Mouse (Mus musculus): ENCODE results near the gene Rpap1. TPM values are rescaled to one million over a fixed set of nuclear protein-coding genes. Genes with fewer than 3 reads are reported as not detected.
"Not testable (repeated sequence)": the region's sequence is repeated elsewhere in the genome, so short reads cannot be mapped to it uniquely, and the experiment has no call there.

Gene Rpap1
- total RNA-seq, 1 experiment from 2014 or later: 26.8 TPM

DNA sequence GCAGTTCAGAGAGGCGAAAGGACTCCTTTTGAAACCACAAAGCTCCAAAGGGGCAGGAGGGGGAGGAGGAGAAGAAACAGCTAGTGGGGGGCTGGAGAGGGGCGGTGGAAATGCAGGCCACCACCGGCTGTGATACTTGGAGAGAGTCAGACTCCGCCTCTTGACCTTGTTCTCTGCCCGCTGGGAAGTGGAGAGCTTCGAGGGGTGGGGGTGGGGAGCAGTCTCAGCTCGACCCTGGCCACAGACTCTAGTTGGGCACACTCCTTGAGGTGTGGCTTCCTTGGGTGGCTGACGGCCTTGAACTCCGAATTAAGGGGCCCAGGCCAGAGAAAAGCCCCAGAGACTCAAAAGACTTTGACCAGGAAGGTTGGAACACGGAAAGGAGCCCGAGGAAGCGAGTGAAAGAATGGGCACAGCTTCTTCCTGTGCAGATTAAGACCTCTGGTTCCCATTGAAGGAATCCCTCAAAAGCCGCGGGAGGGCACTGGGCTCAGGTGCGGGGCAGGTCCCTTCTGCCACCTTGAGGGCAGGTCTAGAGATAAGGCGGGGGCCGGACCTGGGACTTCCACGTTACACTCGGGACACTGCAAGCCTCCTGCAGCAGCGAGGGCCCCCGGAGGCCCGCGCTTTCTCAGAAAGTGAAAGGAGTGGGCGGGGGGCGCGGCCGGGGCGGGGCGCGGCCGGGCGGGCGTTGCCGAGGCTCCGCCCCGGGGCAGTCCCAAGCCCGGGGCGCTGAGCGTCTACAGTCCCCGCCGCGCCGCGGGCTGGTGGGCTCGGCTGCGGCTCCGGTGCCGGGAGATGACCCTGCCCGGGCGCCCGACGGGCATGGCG is 45.5 kb downstream of the Rpap1 start, which contains the start of gene Itpka:
Itpka (plus strand) TSS at position 757 of the 831 bp plus-strand sequence.
- peak; percentile 70 for DNase-seq

DNA sequence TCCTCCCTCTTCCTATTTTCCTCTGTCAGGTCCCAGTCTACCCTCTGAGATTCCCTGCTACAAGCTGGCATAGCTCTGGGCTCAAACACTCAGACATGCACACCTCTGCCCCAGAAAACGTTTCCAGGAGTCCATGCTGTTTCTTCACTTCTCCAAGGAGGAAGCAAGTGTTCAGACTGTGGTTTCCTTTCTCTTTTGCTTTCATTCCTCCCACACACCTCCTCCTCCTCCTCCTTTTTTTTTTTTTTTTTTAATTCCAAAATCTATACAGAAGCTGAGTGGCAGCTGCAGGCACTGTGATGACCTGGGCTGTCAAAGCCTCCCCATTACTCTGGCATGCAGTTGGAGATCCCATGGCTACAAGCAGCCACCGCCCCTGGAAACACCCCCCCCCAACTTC is 46.8 kb downstream of the Rpap1 start:
- DNase-seq: no peak

DNA sequence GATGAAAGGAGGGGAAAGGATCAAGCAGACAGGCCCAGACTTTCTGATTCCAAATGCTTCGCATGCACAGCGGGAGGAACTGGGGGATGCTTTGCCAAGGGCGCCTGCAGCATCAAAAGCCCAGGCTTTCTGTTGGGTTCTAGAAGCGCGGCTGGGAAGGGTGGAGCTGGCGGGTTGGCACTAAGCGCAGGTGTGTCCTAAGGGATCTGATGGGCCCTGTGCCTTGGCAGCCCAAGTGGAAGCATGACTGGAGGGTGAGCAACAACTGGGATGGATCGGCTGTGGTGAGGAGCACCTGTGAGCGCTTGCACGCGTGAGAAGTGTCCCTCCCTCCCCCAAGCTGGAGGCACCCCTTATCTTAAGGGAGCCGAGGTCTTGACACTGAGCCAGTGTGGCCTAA is 50.2 kb downstream of the Rpap1 start:
- DNase-seq: no peak

DNA sequence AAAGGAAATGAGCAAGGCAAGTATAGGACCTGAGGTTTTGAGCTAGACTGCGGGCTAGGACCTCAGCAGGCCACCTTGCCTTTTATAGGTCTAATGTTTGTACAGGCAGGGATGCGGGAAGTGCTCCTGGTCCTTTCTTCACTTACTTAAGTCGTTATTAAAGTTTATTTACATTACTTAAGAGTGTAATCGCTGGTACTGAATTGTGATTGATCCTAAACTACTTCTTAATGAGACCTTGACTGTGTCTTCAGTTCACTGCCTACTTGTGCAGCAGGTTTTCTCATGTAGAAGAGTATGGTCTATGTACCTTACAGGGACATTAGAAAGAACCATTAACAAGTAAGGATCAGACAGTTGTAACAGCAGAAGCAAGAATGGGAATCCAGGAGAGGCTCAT is 56.6 kb downstream of the Rpap1 start:
- no peak for DNase-seq

GRCm38 (mm10) chr2:119727762-119728416 is 59.4 kb downstream of the Rpap1 start:
- DNase-seq: no peak

- DNase-seq: no peak
Measured at GRCm38 (mm10) chr2:119721070-119721469, 66.3 kb downstream of the Rpap1 start.

- not testable (repeated sequence) for DNase-seq
Measured at GRCm38 (mm10) chr2:119715868-119716267, 71.5 kb downstream of the Rpap1 start.

Other genes with a start within 250 kb of the Rpap1 start
- gene Exd1, start 239.9 kb downstream of the Rpap1 start, total RNA-seq (2021): 0.91 and 1.4 TPM in 2 replicates
- gene Chp1, start 239.8 kb downstream of the Rpap1 start, total RNA-seq (2021): 217 and 293 TPM in 2 replicates
- 6.2 and 6.5 TPM in 2 replicates for gene Nusap1, start 169.2 kb downstream of the Rpap1 start, total RNA-seq (2021)
- gene Oip5, start 169.1 kb downstream of the Rpap1 start, total RNA-seq (2021): 3.0 and 4.2 TPM in 2 replicates
- gene Ndufaf1, start 124.7 kb downstream of the Rpap1 start, total RNA-seq (2021): 35.6 and 48.1 TPM in 2 replicates
- gene Rtf1, start 112.5 kb downstream of the Rpap1 start, total RNA-seq (2021): 29.9 and 30.5 TPM in 2 replicates
- gene Itpka, start 45.2 kb downstream of the Rpap1 start, total RNA-seq (2021): 2.9 and 3.2 TPM in 2 replicates
- 1.5 and 1.7 TPM in 2 replicates for gene Ltk, start 27.1 kb downstream of the Rpap1 start, total RNA-seq (2021)
- 4.5 and 7.2 TPM in 2 replicates for gene Tyro3, start 10.2 kb upstream of the Rpap1 start, total RNA-seq (2021)
- gene Mga, start 109.7 kb upstream of the Rpap1 start, total RNA-seq (2021): 57.8 and 66.8 TPM in 2 replicates
- 15.3 and 23.0 TPM in 2 replicates for gene Mapkbp1, start 185.2 kb upstream of the Rpap1 start, total RNA-seq (2021)
- gene Jmjd7, start 239.9 kb upstream of the Rpap1 start, total RNA-seq (2021): 11.3 and 13.0 TPM in 2 replicates
- 2.6 and 2.8 TPM in 2 replicates for gene Gm28042, start 240.0 kb upstream of the Rpap1 start, total RNA-seq (2021)
- gene Pla2g4b, start 245.9 kb upstream of the Rpap1 start, total RNA-seq (2021): 2.7 and 3.9 TPM in 2 replicates